ENCODE assay signal across 26 mouse cellular contexts in the genomic region with DNA sequence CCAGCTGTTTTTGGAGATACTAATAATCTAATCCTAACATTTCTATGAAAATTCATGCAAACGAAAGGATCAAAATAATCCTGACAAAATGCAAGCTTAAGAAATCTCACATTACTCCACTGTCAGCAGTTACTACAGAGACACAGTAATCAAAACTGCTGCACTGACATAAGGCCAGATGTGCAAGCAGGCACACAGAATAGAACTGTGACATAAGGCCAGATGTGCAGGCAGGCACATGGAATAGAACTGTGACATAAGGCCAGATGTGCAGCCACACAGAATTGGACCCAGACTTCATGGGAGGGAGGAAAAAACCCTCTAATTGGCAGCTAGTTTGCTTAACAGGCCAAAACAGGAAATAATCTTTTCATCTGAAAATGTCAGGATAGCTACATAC. TPM values are rescaled to one million over a fixed set of nuclear protein-coding genes. Genes with fewer than 3 reads are reported as not detected.
DNase-seq lines count a peak whose midpoint lies in the region; ATAC-seq lines count a peak whose summit lies in the region.
"Had no signal": no experiment of that assay in that cellular context is flagged by ENCODE, and none has a peak within 500 bp of the region (broad histone marks: within the 10 kb centered on the region; RNA-seq: fewer than 3 reads in every experiment).

No protein-coding gene starts in this region.

- no peaks in the 10 kb centered on the region for H3K27me3 ChIP-seq in forebrain, embryonic 15.5 days
- no peaks in the 10 kb centered on the region for H3K27me3 ChIP-seq in forebrain, embryonic 13.5 days
- H3K27me3 ChIP-seq: embryonic facial prominence, embryonic 15.5 days; heart, embryonic 12.5 days; heart, embryonic 15.5 days; hindbrain, embryonic 13.5 days; intestine, embryonic 15.5 days had no signal

- no peak overlapping the region for H3K4me3 ChIP-seq in forebrain, embryonic 15.5 days
- no peak overlapping the region for H3K4me3 ChIP-seq in forebrain, embryonic 13.5 days
- H3K4me3 ChIP-seq: embryonic facial prominence, embryonic 15.5 days; heart, embryonic 12.5 days; heart, embryonic 15.5 days; hindbrain, embryonic 10.5 days; hindbrain, embryonic 13.5 days; intestine, embryonic 15.5 days had no signal

- no peaks in the 10 kb centered on the region for H3K4me1 ChIP-seq in forebrain, embryonic 15.5 days
- no peaks in the 10 kb centered on the region for H3K4me1 ChIP-seq in forebrain, embryonic 13.5 days
- H3K4me1 ChIP-seq: embryonic facial prominence, embryonic 15.5 days; heart, embryonic 12.5 days; heart, embryonic 15.5 days; hindbrain, embryonic 10.5 days; hindbrain, embryonic 13.5 days; intestine, embryonic 15.5 days had no signal

- peak; percentile 34 for DNase-seq in 3T3-L1 (ENCODE audit: low read depth, low spot score)
- peak; percentile 19 for DNase-seq in adipocyte (ENCODE audit: low spot score)
- DNase-seq in layer of hippocampus, adult 9-10 months (ENCODE audit: low spot score): no peak
- no peak for DNase-seq in frontal cortex, postnatal 25 days (ENCODE audit: low spot score in 2 of 2)
- DNase-seq: adrenal gland, postnatal 10 days; adrenal gland, postnatal 36 days; cerebellum, adult 11 months; cerebellum, adult 2 months; cerebellum, adult 9-11 months; cerebellum, postnatal 25 days; gastrocnemius, postnatal 25 days; heart, adult 18-20 months; heart, postnatal 10 days; heart, postnatal 36 days; kidney, adult 11 months; kidney, adult 8-10 months had no signal

- WGBS in forebrain, embryonic 15.5 days: 75% methylated on average over 1 of the region's 1 CpGs
- 77% methylated on average over 1 of the region's 1 CpGs for WGBS in forebrain, embryonic 13.5 days

- no peaks in the 10 kb centered on the region for H3K9me3 ChIP-seq in forebrain, embryonic 15.5 days
- H3K9me3 ChIP-seq in forebrain, embryonic 13.5 days (replicated peaks): no peaks in the 10 kb centered on the region
- H3K9me3 ChIP-seq: embryonic facial prominence, embryonic 15.5 days; heart, embryonic 12.5 days; heart, embryonic 15.5 days; hindbrain, embryonic 10.5 days; hindbrain, embryonic 13.5 days; intestine, embryonic 15.5 days had no signal

- ATAC-seq in forebrain, embryonic 15.5 days (replicated peaks): peak; percentile 64; the same call in 1 of the 2 replicates
- ATAC-seq in forebrain, embryonic 13.5 days: no peak
- ATAC-seq: activated CD4-positive, CD25-positive, alpha-beta regulatory T cell, adult 4 months; hindbrain, embryonic 16.5 days; intestine, embryonic 15.5 days had no signal

- H3K4me2 ChIP-seq in forebrain, embryonic 15.5 days (replicated peaks): no peak overlapping the region
- no peak overlapping the region for H3K4me2 ChIP-seq in forebrain, embryonic 13.5 days
- H3K4me2 ChIP-seq: embryonic facial prominence, embryonic 15.5 days; heart, embryonic 12.5 days; heart, embryonic 15.5 days; hindbrain, embryonic 13.5 days; intestine, embryonic 15.5 days had no signal

- no peak overlapping the region for H3K27ac ChIP-seq in forebrain, embryonic 15.5 days (replicated peaks)
- H3K27ac ChIP-seq in forebrain, embryonic 13.5 days: no peak overlapping the region
- H3K27ac ChIP-seq: embryonic facial prominence, embryonic 15.5 days; heart, embryonic 15.5 days; hindbrain, embryonic 10.5 days; hindbrain, embryonic 13.5 days; intestine, embryonic 15.5 days had no signal

- H3K36me3 ChIP-seq in forebrain, embryonic 15.5 days: no peaks in the 10 kb centered on the region
- H3K36me3 ChIP-seq in forebrain, embryonic 13.5 days (ENCODE audit: poor library complexity, severe bottlenecking): no peaks in the 10 kb centered on the region
- H3K36me3 ChIP-seq: embryonic facial prominence, embryonic 15.5 days; heart, embryonic 12.5 days; heart, embryonic 15.5 days; hindbrain, embryonic 10.5 days; hindbrain, embryonic 13.5 days; intestine, embryonic 15.5 days had no signal

- H3K9ac ChIP-seq in forebrain, embryonic 15.5 days (replicated peaks): no peak overlapping the region
- H3K9ac ChIP-seq in forebrain, embryonic 13.5 days: no peak overlapping the region
- H3K9ac ChIP-seq: embryonic facial prominence, embryonic 15.5 days; heart, embryonic 12.5 days; heart, embryonic 15.5 days; hindbrain, embryonic 13.5 days; intestine, embryonic 15.5 days had no signal

RNA-seq across cellular contexts. Expression of gene Tac1, which starts 16.5 kb away (rescaled TPM):
- polyA plus RNA-seq in forebrain, embryonic 15.5 days (2015; fragmentation: Nextera tagmentation; extraction: Ambion mirVana): 50.8 and 69.4 TPM in 2 replicates
- polyA plus RNA-seq in forebrain, embryonic 13.5 days (2015; fragmentation: Nextera tagmentation; extraction: Ambion mirVana): 35.4 and 47.8 TPM in 2 replicates
- polyA plus RNA-seq: activated CD4-positive, CD25-positive, alpha-beta regulatory T cell, adult 4 months had no signal

Comparison
In these comparisons a context has a peak if more than half of its experiments do, and no peak if none do; other contexts are left out.
1. DNase-seq: peak in 3T3-L1 (single experiment) and adipocyte (single experiment); none in layer of hippocampus, adult 9-10 months (single experiment) and frontal cortex, postnatal 25 days (0 of 2).